Mouse (Mus musculus): Measurements from ENCODE around the gene Cox19.
A peak's percentile ranks its signal among the peaks of the same experiment; 100 is the strongest.
"Not testable (repeated sequence)": the region's sequence is repeated elsewhere in the genome, so short reads cannot be mapped to it uniquely, and the experiment has no call there.

Cox19 gene

DNA sequence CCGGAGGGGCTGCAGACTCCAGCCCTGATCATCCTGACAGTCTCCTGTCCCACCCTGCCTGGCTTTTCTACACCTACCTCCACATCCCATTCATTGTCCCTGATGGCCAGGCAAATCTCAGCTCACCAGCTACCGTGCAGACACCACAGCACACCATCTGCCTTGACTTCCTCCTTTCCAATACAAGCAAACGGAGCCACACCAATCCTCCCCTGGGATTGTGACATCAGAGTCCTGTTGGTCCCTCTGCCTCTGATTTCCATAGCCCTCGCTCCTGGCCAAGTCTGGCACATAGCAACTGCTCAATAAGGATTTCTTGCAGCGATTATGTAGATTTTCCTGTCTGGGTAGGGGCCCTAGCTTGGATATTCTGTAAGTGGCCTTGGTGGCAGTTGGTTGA lies at the start of gene Cox19:
Cox19 (minus strand) TSS at position 285 of the 400 bp plus-strand sequence.
- no peak for DNase-seq (ENCODE audit: low read depth)

GRCm38 (mm10) chr5:139399991-139400390 lies 48.8 kb upstream of the Cox19 start:
- no peak for DNase-seq (ENCODE audit: low read depth)

DNA sequence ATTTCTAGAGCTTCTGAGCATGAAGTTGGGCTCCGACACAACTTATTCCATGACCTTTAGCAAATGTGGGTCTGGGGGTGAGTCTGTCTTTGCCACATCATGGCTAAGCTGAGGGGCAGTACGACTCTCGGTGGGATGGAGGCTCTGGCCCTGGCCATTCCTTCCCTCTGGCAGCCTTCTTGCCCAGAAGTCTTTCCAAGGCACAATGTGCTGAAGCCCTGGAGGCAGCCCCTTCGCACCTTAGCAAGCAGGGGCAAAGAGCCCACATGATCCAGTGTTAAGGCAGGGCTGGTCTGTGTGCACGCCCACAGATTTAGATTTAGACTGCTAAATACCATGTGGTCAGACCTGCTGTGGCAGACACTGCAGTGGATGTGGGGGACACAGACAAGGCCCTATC lies 47.6 kb upstream of the Cox19 start:
- DNase-seq (ENCODE audit: low read depth), result no peak

DNA sequence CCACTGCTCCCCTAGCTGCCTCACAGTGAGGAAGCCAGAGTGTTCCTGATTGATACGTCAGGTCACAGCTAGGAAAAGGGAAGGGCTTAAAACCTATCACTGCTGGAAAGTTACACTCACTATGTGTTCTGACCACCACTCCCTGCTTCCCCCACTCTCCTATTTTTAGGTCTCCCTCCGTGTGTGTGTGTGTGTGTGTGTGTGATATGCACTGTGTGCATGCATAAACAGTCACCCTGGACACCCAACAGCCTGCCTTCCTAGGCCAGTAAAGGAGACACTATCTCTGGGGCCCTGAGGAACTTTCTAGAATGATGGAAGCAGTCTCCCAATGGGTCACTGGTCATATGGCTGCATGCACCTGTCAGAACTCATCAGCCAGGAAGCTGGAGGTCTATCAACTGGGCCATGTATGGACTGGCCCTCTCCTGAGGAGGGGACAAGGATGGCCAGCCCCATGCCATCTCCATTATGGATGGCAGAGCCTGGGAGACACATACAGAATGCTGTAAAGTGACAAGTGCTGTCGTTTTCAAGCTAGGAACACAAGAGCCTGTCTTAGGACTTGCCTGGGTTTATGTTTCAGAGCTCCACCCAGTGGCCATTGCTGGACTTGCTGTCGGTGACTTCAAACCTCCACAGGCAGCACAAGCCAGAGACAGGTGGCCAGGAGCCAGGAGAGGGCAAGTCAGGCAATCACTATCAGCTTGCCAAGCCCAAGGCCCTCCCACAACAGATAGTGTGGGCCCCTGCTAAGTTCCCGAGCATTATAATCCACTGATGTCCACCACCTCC lies 46.9 kb upstream of the Cox19 start:
- DNase-seq (ENCODE audit: low read depth), result peak; percentile 95

DNA sequence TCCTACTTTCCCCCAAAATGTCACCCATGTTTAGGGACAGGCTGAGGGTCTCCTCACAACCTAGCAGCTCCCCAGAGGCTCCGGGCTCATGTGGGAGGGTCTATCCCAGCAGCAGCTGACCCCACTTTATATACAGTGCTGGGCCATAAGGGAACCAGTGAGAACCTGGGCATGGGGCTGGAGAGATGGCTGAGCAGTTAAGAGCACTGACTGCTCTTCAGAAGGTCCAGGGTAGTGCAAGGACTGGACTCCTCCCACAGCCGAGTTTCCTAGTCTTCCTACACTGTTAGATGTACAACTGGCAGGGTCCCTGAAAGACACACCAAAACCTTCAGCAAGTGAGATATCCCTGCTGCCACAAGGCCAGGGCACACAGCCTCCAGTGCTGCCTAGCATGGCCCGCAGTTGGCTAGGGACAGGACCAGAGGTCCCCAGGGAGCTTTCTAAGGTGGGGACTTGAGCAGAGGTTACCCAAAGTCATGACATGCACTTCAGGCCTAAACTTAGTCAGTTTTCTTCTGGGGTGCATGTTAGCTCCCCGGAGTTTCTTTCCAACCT lies 46.2 kb upstream of the Cox19 start:
- DNase-seq (ENCODE audit: low read depth), result no peak

GRCm38 (mm10) chr5:139395528-139395927 lies 44.3 kb upstream of the Cox19 start:
- peak; percentile 12 for DNase-seq (ENCODE audit: low read depth)

DNA sequence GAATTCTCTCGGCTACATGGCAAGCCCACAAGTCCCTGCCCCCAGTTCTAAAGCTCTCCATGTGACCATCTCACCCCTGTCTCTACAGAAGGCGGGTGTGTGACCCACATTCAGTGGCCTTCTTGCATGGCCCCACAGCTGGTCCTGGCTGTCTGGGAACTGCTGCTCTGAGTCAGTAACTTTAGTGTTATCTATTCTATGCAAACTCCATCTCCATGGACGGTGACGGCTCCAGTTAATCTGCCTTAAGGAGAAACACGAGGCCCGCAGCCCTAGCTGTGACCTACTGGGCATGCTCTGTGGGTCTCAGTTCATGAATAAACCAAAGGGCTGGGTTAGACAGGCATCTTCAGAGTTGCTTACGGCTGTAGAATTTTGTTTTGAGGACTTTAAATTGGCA lies 43.2 kb upstream of the Cox19 start:
- no peak for DNase-seq (ENCODE audit: low read depth)

DNA sequence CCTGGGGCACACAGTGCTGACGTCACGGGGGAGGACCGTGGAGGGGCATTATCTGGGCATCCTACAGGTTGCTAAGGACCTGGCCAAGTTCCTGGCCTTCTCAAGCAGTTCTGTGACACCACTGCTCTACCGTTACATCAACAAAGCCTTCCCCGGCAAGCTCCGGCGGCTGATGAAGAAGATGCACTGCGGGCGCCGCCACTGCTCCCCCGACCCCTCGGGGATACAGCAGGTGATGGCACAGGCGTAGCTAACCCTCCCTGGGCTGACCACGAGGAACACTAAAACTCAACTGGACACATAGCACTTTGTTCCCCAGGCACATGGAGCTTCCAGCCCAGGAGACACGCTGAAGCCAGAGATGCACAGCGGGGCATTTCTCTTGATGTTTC lies 42.0 kb upstream of the Cox19 start:
- no peak for DNase-seq (ENCODE audit: low read depth)

DNA sequence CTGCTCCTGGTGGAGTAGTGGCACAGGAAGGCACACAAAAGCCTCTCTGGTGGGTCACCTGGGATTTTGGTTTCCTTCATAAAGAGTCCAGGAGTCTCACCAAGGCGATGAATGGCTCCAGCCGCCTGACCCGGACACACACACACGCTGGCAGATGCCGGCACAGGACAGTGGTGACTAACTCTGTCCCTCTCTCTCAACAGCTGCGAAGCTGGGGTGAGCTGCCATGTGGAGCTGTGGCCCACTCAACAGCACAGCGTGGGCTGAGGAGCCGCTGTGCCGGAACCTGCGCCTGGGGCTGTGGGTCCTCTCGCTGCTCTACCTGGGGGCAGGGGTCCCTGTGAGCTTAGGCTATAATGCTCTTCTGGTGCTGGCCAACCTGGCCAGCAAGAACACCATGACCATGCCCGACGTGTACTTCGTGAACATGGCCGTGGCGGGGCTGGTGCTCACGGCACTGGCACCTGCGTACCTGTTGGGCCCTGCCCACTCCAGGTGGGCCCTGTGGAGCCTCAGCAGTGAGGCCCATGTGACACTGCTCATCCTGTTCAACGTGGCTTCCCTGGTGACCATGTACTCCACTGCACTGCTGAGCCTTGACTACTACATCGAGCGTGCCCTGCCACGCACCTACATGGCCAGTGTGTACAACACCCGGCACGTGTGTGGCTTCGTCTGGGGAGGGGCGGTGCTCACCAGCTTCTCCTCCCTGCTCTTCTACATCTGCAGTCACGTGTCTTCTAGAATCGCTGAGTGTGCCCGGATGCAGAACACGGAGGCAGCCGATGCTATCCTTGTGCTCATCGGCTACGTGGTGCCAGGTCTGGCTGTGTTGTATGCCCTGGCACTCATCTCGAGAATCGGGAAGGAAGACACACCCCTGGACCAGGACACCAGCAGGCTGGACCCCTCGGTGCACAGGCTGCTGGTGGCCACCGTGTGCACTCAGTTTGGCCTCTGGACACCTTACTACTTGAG lies 41.3 kb upstream of the Cox19 start:
- DNase-seq (ENCODE audit: low read depth), result peak; percentile 5

DNA sequence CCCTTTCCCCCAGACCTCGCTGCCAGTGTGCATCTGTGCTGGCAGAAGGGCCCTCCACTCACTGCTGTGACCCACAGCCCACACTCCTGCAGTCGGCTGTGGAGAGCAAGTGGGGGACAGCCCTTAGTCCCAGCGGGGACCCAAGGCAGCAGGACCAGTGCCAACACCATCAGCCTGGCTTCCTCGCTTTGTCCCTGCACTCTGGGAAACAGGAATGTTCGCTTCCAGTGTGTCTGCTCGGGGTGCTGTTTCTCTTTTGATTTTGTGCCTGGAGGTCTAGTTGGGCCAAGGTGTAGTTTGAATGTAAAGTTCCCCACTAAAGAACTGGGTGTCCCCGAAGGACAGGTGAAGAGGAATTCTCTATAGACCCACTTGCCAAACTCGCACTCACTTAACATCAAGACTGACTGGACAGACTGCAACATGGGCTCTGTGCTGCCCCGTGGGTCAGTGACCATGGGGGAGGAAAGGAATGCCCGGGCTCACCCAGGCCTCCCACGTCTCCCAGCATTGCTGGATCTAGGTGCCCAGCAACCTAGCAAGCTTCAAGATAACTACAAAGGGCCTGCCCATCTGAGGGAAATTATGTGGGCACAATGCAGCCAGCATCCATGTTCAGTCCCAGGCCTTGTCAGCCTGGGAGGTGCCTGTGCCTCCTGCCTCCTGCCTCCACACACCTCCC lies 40.2 kb upstream of the Cox19 start:
- no peak for DNase-seq (ENCODE audit: low read depth)

DNA sequence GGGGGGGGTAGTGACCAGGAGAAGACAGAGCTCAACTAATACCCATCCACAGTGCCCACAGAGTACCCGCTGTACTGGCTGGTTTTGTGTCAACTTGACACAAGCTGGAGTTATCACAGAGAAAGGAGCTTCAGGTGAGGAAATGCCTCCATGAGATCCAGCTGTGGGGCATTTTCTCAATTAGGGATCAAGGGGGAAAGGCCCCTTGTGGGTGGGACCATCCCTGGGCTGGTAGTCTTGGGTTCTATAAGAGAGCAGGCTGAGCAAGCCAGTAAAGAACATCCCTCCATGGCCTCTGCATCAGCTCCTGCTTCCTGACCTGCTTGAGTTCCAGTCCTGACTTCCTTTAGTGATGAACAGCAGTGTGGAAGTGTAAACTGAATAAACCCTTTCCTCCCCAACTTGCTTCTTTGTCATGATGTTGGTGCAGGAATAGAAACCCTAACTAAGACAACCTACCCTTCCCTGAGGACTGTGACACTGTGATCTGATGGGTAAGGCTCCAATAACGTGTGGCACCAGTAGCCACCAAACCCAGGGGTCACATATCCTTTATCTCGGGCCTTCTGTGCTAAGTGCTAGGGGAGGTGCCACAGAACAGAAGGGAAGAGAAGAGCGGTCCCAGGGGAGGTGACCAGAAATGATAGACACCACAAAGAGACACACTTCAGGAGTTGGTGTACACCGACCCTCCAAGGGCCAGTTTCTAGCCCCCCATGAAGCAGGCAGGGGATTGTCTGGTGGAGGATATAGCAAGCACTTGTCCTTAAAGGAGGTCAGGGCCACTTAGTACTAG lies 39.3 kb upstream of the Cox19 start:
- DNase-seq (ENCODE audit: low read depth), result not testable (repeated sequence)

DNA sequence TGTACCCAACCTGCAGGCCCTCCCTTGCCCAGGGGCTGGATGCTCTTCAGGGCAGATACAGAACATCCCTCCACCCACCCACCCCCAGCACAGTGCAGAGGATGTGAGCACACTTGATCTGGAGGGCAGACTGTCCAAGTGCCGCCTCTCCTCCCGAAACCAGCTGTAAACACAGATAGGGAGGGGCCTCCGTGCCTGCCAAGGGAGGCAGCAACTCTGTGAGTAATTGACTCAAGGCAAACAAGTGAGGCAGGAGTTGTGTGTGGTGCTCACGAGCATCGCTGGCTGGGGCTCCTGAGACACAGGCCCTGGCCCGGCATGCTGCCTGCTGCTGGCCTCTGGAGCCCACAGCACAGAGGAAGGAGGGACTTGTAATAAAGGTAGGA lies 38.5 kb upstream of the Cox19 start:
- peak; percentile 34 for DNase-seq (ENCODE audit: low read depth)

- peak; percentile 48 for DNase-seq (ENCODE audit: low read depth)
These were observed 37.8 kb upstream of the Cox19 start for GRCm38 (mm10) chr5:139388694-139389675.

DNA sequence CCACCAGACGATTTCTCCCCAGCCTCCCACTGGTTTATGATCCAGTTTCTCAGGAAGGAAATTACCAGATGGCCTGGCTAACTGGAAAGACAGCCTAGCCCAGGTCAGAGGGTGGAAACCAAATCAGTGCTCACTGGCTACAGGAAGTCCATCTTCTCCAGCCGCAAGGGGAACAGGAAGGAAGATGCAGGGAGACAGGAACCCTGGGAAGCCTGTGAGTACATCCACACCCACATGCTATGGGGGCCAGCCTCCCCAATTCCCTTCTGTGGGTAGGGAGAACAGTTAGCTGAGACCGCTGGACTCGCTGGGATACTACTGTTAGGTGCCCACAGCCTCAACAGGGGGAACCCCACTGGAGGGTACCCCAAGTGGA lies 37.0 kb upstream of the Cox19 start:
- DNase-seq (ENCODE audit: low read depth), result peak; percentile 8

DNA sequence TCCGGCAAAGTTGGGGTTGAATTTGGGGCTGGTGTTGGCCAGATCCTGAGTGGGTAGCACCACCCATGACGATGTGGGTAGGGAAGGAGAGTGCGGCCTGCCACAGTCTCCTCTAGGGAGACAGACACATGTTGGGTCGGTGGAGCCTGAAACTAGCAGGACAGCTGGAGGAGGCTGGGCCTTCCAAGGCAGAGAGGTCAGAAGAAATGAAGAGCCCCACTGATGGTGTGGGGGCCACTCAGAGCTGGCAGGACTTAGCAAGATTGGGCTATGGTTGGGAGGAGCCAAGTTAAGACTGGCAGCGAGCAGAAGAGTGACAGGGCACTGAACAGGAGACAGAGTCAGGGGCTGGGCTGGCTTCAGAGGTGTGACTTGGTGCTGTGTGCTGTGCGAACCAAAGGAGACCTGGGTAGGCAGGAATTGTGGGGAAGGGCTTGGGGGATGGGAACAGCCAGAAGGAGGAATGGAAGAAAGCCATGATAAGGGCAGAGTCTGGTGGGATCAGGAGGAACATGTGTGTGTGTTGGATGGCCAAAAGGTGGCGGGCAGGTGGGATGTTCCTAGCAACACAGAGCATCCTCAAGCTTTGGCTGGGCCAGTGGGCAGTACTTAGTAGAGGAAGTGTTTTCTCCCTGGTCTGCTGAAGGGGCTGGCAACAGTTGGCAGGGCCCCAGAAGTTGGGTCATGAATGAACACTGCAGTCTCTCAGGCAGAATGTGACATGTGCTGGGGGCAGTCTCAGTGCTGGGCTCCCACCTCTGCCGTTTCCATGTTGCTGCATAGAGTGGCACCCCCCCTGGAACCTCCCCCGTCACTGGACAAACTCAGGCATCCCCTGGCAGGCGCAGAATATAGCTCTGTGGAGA lies 36.3 kb upstream of the Cox19 start:
- peak; percentile 9 for DNase-seq (ENCODE audit: low read depth)

DNA sequence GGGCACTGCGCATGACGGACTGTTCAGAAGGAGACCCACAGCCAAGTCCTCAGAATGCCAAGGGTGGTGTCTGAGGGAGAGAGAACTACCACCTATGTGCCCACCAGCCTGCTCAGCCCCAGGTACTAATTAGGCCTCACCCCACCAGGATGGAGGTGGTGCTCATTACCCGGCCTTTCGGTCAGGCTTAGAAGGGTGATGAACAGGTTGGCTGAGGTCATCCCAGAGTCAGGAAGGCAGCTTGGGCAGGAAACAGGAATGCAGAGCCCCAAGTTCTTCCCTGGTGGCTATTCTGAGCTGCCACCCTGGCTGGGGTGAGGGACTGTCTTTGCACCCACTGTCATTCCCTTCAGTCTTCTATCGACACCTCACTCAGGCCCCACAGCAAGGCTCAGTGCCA lies 34.8 kb upstream of the Cox19 start:
- no peak for DNase-seq (ENCODE audit: low read depth)

- DNase-seq (ENCODE audit: low read depth), result peak; percentile 65
These were observed 33.3 kb upstream of the Cox19 start for GRCm38 (mm10) chr5:139384531-139384930.

DNA sequence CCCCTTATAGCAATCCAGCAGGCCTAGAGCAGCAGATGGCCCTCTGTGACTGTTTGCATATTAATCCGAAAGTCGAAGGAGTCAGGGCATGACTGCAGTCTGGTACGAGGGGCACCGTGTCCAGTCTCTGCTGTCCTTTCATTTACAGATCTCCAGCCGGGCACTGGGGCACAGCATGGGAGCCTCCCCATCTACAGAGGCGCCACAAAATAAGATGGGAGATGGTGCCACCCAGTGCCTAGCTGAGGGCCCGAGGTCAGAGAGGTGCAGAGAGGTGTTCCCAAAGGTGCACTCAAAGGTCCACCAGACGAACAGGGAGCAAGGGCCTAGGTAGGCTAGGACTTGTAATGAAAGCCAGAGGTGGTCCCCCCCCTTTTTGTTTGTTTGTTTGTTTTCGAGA lies 32.0 kb upstream of the Cox19 start:
- DNase-seq (ENCODE audit: low read depth), result no peak

DNA sequence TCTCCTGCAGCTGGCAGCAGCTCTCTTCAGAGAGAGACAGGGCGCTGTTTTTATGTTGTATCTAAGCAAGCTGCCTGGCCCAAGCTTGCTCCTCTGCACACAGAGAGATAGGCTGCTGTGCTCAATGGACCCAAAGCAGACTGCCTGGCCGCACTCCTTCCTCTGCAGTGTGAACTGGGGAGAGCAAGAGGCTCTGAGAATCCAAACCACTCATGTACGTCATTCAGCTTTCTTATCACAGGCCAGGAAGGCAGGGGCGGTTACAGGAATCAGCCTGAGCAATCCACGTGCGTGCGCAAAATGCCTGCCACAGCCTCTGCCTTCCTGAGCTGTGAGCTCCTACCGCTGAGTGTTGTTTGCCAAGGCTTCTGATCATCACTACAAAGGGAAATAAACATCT lies 31.5 kb upstream of the Cox19 start:
- DNase-seq (ENCODE audit: low read depth), result peak; percentile 93

Data from naive thymus-derived CD4-positive, alpha-beta T cell, adult 2 months (primary cell).